Mouse (Mus musculus): Measurements from ENCODE around the gene Casc4. TPM values are rescaled to one million over a fixed set of nuclear protein-coding genes. Genes with fewer than 3 reads are reported as not detected.

Gene Casc4
- total RNA-seq (2021): 100 to 1,000 TPM; 141 TPM

- DNase-seq: peak; percentile 99
- intact Hi-C loops (cut with DNase I): no loop called here
These were observed at the start of gene Casc4 for GRCm38 (mm10) chr2:121866632-121867050. Gene Casc4 (plus strand): TSS chr2:121866970.

GRCm38 (mm10) chr2:121821787-121822186 lies 45.0 kb upstream of the Casc4 start:
- intact Hi-C loops (cut with DNase I): no loop called here
- DNase-seq: no peak

- intact Hi-C loops (cut with DNase I): no loop called here
- DNase-seq: no peak
These were observed 42.1 kb upstream of the Casc4 start for GRCm38 (mm10) chr2:121824653-121825052.

- intact Hi-C loops (cut with DNase I): no loop called here
- no peak for DNase-seq
These were observed 40.6 kb upstream of the Casc4 start for GRCm38 (mm10) chr2:121826189-121826588.

- intact Hi-C loops (cut with DNase I): no loop called here
- DNase-seq: no peak
These were observed 38.4 kb upstream of the Casc4 start for GRCm38 (mm10) chr2:121828411-121828810.

GRCm38 (mm10) chr2:121832484-121832894 lies 34.3 kb upstream of the Casc4 start:
- intact Hi-C loops (cut with DNase I): loop anchor here (2.0 kb wide), 1 partner anchor 260 kb away; no protein-coding TSS in a partner anchor
- peak; percentile 46 for DNase-seq

GRCm38 (mm10) chr2:121834926-121835325 lies 31.8 kb upstream of the Casc4 start:
- DNase-seq: no peak
- intact Hi-C loops (cut with DNase I): no loop called here

GRCm38 (mm10) chr2:121841453-121841852 lies 25.3 kb upstream of the Casc4 start:
- intact Hi-C loops (cut with DNase I): no loop called here
- no peak for DNase-seq

- intact Hi-C loops (cut with DNase I): no loop called here
These were observed 24.5 kb upstream of the Casc4 start for GRCm38 (mm10) chr2:121842249-121842648.

GRCm38 (mm10) chr2:121846050-121846449 lies 20.7 kb upstream of the Casc4 start:
- intact Hi-C loops (cut with DNase I): no loop called here
- DNase-seq: no peak

More at GRCm38 (mm10) chr2:121842249-121842648, 24.5 kb upstream of the Casc4 start:
- no peak for DNase-seq

- intact Hi-C loops (cut with DNase I): no loop called here
- DNase-seq: no peak
These were observed 14.7 kb upstream of the Casc4 start for GRCm38 (mm10) chr2:121852045-121852444.

GRCm38 (mm10) chr2:121853974-121854373 lies 12.8 kb upstream of the Casc4 start:
- DNase-seq: no peak

GRCm38 (mm10) chr2:121859380-121859980 lies 7.3 kb upstream of the Casc4 start:
- intact Hi-C loops (cut with DNase I): no loop called here
- DNase-seq: no peak

More at GRCm38 (mm10) chr2:121853974-121854373, 12.8 kb upstream of the Casc4 start:
- intact Hi-C loops (cut with DNase I): no loop called here

GRCm38 (mm10) chr2:121866071-121866601 lies 634 bp upstream of the Casc4 start:
- intact Hi-C loops (cut with DNase I): no loop called here
- DNase-seq: peak; percentile 10

GRCm38 (mm10) chr2:121867051-121867928 lies 520 bp downstream of the Casc4 start:
- intact Hi-C loops (cut with DNase I): no loop called here

GRCm38 (mm10) chr2:121879506-121879905 lies 12.7 kb downstream of the Casc4 start:
- intact Hi-C loops (cut with DNase I): no loop called here
- DNase-seq: no peak

More at GRCm38 (mm10) chr2:121867051-121867928, 520 bp downstream of the Casc4 start:
- no peak for DNase-seq

GRCm38 (mm10) chr2:121885509-121886106 lies 18.8 kb downstream of the Casc4 start:
- intact Hi-C loops (cut with DNase I): no loop called here
- no peak for DNase-seq

- intact Hi-C loops (cut with DNase I): no loop called here
- DNase-seq: no peak
These were observed 19.6 kb downstream of the Casc4 start for GRCm38 (mm10) chr2:121886406-121886805.

GRCm38 (mm10) chr2:121888720-121889497 lies 22.1 kb downstream of the Casc4 start:
- intact Hi-C loops (cut with DNase I): no loop called here
- no peak for DNase-seq

- DNase-seq: no peak
- intact Hi-C loops (cut with DNase I): no loop called here
These were observed 28.5 kb downstream of the Casc4 start for GRCm38 (mm10) chr2:121895261-121895660.
